Mouse (Mus musculus): ENCODE results near the gene Ggnbp2.

The Ggnbp2 gene

GRCm38 (mm10) chr11:84870337-84871043, at the start of gene Ggnbp2:
Gene Ggnbp2, minus strand, starts transcription at chr11:84870817.
- peak; percentile 95 for DNase-seq

GRCm38 (mm10) chr11:84919951-84920350, 49.3 kb upstream of the Ggnbp2 start:
- DNase-seq: no peak

DNA sequence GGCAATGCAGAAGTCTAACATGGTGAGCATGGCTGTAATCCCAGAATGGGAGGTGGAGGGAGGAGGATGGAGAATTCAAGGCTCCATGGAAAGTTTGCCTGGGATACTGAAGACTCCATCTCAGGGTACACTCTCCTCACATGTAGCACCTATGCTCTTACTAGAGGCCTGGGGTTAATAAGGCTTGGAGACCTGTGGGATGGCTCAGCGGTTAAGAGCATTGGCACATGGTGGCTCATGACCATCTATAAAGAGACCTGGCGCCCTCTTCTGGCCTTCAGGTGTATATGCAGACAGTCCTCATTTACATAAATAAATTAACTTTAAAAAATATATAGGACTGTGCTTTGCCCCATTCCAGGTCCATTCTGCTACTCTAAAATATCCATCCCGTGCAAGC, 48.7 kb upstream of the Ggnbp2 start:
- DNase-seq: peak; percentile 39

- peak; percentile 89 for DNase-seq
Measured at GRCm38 (mm10) chr11:84918425-84918824, 47.8 kb upstream of the Ggnbp2 start.

- DNase-seq: no peak
Measured at GRCm38 (mm10) chr11:84916703-84917300, 46.2 kb upstream of the Ggnbp2 start.

DNA sequence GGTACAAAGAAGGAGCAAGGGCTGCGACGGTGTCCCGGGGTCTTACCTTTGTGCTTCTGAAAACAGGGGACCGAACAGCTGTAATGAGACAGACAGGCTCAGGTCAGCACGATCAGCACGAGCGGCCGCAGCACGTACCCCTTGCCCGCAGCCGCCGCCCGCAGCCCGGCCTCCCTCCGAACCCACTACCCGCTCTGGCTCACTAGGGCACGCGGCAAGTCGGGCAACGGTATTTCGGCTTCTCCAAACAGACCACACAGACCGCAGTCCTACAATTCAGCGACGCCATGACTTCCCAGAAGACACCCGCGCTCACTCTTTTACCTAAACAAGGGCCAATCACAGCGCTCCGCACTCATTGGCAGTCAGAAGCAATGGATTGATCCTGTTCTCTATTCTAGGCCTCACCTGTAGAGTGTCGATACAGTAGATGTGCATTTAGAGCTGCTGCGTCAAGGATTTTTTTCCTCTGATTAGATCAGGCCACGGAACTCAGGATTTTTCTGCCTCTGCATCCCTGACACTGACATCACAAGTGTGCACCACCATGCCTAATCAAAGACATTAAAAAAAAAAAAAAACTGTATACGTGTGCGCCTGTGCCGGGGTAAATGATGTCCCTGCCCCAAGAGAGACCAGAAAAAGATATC, 45.6 kb upstream of the Ggnbp2 start, which contains the start of gene Znhit3:
TSS of gene Znhit3 (minus strand) at position 314 of the 650 bp plus-strand sequence.
- peak; percentile 92 for DNase-seq

DNA sequence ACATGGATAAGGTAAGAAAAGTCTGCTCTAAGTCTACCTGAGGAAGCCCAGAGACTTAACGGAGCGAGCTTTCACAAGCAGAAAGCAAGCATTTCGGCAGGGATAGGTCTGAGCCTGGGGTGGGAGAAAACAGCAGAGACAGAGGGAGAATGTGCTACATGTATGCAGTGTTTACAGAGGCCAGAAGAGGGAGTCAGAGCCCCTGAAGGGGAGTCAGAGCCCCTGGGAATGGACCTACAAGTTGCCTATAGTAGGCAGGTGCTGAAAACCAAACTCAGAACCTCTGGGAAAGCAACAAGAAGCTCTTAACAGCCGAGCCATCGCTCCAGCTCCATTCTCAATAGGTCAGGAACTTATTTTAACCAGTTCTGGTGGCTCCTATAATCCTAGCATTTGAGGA, 44.1 kb upstream of the Ggnbp2 start:
- no peak for DNase-seq

GRCm38 (mm10) chr11:84910411-84910810, 39.8 kb upstream of the Ggnbp2 start:
- no peak for DNase-seq

GRCm38 (mm10) chr11:84908480-84908879, 37.9 kb upstream of the Ggnbp2 start:
- DNase-seq: no peak

- DNase-seq: no peak
Measured at GRCm38 (mm10) chr11:84907081-84907480, 36.5 kb upstream of the Ggnbp2 start.

GRCm38 (mm10) chr11:84904597-84905144, 34.1 kb upstream of the Ggnbp2 start:
- DNase-seq: no peak

GRCm38 (mm10) chr11:84893113-84893512, 22.5 kb upstream of the Ggnbp2 start:
- no peak for DNase-seq

DNA sequence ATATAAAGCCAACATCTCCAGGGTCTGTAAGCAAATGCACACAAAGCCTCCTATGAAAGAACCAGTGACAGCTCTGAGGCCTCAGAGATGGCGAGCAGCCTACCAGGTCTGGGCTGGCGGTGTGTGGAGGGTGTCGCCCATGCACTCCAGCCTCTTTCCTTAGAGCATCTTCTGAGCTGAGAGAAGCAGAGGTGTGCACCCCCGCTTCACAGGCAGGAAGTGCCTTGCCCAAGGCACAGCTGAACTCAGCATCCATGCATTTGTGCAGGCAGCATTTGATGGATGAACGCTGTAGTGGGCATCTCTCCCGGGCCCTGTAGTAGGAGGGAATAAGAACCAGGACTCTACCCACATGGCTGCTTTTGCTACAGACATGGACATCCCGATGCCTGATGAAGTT, 21.1 kb upstream of the Ggnbp2 start:
- DNase-seq: no peak

GRCm38 (mm10) chr11:84889492-84889891, 18.9 kb upstream of the Ggnbp2 start:
- no peak for DNase-seq

GRCm38 (mm10) chr11:84888025-84888424, 17.4 kb upstream of the Ggnbp2 start:
- DNase-seq: no peak

DNA sequence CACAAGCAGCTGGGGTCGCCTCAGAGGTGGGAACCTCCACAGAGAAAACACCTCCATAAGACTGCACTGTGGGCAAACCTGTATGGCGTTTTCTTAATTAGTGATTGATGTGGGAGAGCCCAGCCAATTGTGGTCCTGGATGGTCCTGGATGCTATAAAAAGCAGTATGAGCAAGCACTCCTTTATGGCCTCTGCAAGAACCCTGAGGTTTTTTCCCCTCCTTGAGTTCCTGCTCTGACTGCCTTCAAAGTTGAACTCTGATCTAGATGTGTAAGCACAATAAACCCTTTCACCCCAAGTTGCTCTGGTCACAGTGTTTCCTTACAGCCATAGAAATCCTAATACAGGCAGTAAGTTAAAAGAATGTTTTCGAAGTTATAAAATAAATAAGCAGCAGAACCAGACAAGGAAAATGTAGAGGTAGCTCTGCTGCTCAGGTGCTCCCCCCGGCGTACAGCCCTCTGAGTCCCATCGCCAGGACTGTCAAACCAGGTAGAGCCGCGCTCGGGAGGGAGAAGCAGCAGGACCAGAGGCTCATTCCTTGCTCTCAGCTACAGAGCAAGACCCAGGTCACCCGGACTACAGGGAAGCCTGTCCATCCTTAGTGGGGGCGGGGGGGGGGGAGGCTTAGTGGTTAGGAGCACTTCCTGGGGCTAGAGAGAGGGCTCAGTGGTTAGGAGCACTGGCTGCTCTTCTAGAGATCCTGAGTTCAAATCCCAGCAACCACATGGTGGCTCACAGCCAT, 16.3 kb upstream of the Ggnbp2 start:
- DNase-seq: peak; percentile 24

DNA sequence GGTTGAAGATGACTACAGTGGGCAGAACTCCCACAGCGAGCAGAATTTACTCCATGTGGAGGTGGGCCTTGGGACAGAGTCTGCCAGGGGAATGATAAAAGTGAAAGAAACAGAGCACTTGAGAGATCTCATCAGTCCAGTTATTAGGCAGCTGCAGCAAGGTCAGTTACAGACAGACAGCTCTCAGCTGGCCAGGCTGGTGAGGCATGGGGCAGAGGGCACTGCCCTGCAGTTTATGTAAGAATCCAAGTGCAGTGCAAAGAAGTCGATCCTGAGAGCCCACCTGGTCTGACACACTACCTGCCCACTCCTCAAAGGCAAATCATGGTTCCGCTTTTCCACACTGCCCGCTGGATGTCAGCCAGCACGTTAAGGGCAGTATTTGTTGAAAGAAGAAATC, 15.6 kb upstream of the Ggnbp2 start:
- DNase-seq: peak; percentile 43

DNA sequence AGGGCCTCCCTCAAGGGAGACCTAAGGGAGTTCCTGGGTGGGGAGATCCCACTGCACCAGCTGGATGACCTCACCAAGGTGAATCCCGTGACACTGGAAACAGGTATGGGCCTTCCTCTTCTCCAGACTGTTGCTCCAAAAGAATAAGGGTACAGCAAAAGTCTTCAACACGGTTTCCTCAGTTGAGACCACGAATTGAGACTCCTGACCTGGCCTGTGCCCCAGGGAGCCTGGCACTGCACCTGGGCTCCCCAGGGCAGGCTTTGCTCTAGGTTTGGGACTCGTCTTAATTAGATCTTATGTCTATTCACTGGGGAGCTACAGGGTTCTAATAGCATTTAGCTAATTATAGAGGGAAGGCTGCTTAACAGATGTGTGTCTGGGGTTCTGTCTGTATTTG, 14.6 kb upstream of the Ggnbp2 start:
- DNase-seq: no peak

GRCm38 (mm10) chr11:84882346-84882745, 11.7 kb upstream of the Ggnbp2 start:
- no peak for DNase-seq

- no peak for DNase-seq
Measured at GRCm38 (mm10) chr11:84880971-84881370, 10.4 kb upstream of the Ggnbp2 start.

DNA sequence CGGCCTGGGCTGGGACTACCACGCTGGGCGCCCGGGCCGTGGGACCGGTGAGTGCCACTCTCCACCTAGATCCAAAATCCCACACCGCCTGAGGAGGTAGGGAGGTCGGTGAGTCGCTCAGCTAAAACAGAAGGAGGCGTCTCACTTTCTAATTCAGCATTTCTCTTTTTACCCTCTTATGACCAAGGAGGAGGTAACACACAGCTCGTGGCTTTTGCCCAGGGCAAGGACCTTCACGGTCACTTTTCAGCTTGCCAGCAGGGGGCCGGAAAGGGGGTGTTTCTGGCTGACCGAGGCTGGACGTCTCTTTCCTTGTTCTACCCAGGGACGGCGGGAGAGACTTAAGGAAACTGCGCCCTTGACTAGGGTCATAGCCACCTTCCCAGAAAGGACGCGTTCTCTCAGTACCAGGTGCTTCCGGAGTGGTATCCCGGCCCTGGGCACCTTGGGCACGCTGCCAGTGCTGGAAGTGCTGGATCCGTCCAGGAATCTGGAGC, 9.9 kb upstream of the Ggnbp2 start:
- DNase-seq: peak; percentile 77

DNA sequence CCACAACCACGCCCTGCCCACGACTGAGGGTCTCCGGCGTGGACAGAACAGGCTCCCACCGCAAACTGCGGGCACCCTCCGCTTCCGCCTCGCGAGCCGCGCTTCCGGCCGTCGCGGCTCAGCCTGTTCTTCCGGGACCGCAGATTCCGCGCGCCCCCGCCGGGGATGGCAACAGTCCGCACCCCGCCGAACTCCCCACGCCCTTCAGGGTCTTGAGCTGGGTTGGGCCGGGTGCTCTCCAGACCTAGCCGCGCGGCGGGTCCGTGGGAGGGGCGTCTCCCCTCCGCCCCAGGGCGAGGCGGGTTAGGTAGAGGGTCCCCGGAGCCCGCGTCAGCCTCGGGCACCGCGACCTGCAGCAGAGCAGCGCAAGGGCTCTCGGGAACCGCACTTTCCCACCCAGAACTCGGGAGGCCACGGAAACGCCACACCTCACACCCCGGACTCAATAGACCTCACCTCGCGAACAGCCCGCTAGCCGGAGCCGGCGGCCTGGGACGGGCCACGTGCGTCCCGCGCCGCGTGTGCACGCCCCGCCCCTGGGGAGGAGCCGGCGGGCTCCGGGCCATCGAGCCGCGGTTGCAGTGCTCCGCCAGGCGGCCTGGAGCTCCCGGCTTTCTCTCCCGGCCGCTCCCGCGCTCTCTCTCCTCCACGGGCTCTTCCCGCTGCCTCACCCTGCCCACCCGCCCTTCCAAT, 9.3 kb upstream of the Ggnbp2 start, which contains the start of the genes Myo19 and Pigw:
TSS of gene Myo19 (plus strand) at position 377 of the 693 bp plus-strand sequence.
TSS of gene Pigw (minus strand) at position 514 of the 693 bp plus-strand sequence.
- DNase-seq: peak; percentile 90
